Mouse (Mus musculus): Measurements from ENCODE around the gene Hist1h2ai.

DNA sequence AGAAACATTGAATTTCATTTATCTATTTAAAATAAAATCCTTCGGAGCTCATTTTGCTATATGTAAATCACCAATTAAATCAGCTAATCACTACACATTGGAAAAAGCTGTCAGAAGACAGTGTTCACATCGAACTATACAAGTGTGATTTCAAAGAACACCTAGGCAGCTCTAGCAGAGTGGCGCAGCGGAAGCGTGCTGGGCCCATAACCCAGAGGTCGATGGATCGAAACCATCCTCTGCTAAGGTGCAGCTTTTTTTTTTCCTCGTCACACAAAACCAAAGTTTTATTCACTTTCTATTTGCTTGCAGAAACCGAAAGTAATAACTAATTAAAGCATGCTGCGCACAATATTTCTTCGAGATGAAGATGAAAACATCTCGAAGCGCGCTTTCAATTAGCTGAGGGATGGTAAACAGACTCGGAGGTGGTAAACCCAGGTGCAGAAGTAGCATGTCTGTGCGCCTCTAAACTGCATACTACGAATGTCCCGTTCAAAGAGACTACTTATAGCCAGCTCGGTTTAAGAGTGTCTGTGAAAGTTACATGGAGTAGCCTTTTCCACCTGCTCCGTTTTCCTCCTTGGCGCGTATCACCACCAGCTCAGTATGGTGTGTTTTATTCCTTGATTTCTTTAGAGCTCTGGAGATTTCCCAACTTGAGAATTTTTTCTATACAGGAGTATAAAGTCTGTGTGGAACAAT lies 5.2 kb upstream of the Hist1h2ai start:
- TF ChIP-seq CTCF (IDR thresholded peaks at IDR 0.05; ENCODE audit: low read depth) = no peak
- peak; percentile 7 for TF ChIP-seq EP300 (optimal IDR thresholded peaks at IDR 0.05)
